Mouse (Mus musculus): ENCODE results near the gene Slc7a10.
"Not testable (repeated sequence)": the region's sequence is repeated elsewhere in the genome, so short reads cannot be mapped to it uniquely, and the experiment has no call there.

The Slc7a10 gene

GRCm38 (mm10) chr7:35234361-35235245 is 48.4 kb downstream of the Slc7a10 start:
- in situ Hi-C loops (cut with MboI; ENCODE audit: low sequenced_read_pairs), result no loop called here

GRCm38 (mm10) chr7:35235308-35235707 is 49.1 kb downstream of the Slc7a10 start:
- in situ Hi-C loops (cut with MboI; ENCODE audit: low sequenced_read_pairs), result no loop called here

- in situ Hi-C loops (cut with MboI; ENCODE audit: low sequenced_read_pairs), result not testable (repeated sequence)
Measured at GRCm38 (mm10) chr7:35237935-35238334, 51.8 kb downstream of the Slc7a10 start.

All from CH12F3 (cell line).